Mouse (Mus musculus) lung, adult 2 months (tissue): ENCODE data around the gene Cbln1. TPM values are rescaled to one million over a fixed set of nuclear protein-coding genes. Genes with fewer than 3 reads are reported as not detected.

Experiments
- DNase-seq: peaks from one replicate; pipeline ENCODE4 v3.0.0; 2022
- H3K4me1 ChIP-seq: fragments of 200-500 bp; 2 replicates; pipeline ENCODE4 v1.6.1; 2011; ENCODE audit warnings: low read length; ENCODE audit not compliant: control insufficient read depth, insufficient read depth
- H3K4me3 ChIP-seq: fragments of 200-500 bp; replicated peaks from 2 replicates; pipeline ENCODE3; 2011; ENCODE audit warnings: low read depth, mild to moderate bottlenecking, control low read depth, low read length; ENCODE audit errors: extremely low read depth
- CTCF ChIP-seq: fragments of 200-500 bp; IDR thresholded peaks from 2 replicates; pipeline ENCODE4 v1.5.1; 2011; ENCODE audit warnings: mild to moderate bottlenecking, low read length, control low read depth; ENCODE audit not compliant: insufficient read depth
- POLR2A ChIP-seq: fragments of 200-500 bp; IDR thresholded peaks from 2 replicates; pipeline ENCODE4 v1.6.1; 2011; ENCODE audit warnings: low read depth, mild to moderate bottlenecking, control low read depth, low read length, borderline replicate concordance; ENCODE audit errors: extremely low read depth
- WGBS: fragments of 180-500 bp; shearing (Covaris S2); methylation state at CpG from one replicate; pipeline ENCODE4 v1.1.7; 2018; 5-methylcytosine and 5-hydroxymethylcytosine counted together
- polyA plus RNA-seq: library from polyadenylated mRNA; depleted of rRNA; stranded (reverse); fragments of >200 nt; gene quantifications from 2 replicates; pipeline ENCODE4 v1.2.3, GENCODE M21; 2012

Gene Cbln1
- polyA plus RNA-seq, 1 experiment = not detected

GRCm38 (mm10) chr8:87470834-87471602 is 1.4 kb downstream of the Cbln1 start:
- no peak for DNase-seq
- H3K4me3 ChIP-seq = no peak overlapping the region
- no peak for TF ChIP-seq POLR2A
- no peak for TF ChIP-seq CTCF
- 2% methylated on average over 32 of the region's 32 CpGs for WGBS
- H3K4me1 ChIP-seq = peaks cover 8% of the 10 kb centered on the region; the same call in 1 of the 2 replicates

- DNase-seq = no peak
- H3K4me1 ChIP-seq = peaks cover 8% of the 10 kb centered on the region; the same call in 1 of the 2 replicates
- 3% methylated on average over 59 of the region's 59 CpGs for WGBS
- TF ChIP-seq CTCF = no peak
- no peak for TF ChIP-seq POLR2A
- no peak overlapping the region for H3K4me3 ChIP-seq
Observed at GRCm38 (mm10) chr8:87469931-87470833, 2.2 kb downstream of the Cbln1 start.

DNA sequence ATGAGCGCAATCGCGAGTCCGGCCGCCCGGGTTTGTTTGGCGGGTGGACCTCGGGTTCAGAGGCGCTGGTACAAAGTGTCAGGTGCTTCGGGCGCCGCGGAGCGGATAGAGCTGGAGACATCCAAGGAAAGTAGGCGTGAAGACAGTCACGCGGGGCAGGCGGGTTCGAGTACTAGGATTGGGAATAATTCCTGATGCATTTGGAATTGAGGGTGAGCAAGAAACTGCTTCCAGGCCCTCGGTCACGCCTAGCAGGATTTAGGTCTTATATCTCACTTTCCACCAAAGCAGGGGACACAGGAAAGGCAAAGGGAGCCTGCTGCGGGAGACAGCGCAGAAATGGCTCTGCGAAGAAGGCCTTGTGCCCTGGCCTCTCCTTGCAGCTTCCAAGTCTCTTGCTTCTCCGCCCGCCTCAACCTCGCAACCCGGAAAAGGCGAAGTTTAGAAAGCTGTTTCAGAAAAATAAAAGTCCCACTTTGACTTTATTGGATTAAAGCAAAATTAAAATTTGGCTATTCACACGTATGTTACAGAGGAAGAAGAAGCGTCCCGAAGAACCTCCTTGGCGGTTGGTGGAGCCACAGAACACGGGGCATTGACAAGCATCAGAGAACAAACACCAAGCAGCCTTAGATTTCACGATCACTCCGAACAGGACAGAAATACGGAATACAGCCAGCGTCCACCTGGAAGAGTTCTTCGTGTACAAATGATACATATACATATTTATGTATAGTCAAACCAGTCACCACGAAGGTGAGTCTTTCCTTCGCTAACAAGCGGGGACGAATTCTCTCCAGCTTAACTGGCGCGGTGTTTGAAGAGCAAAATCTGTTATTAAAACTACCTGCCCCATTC is 3.2 kb downstream of the Cbln1 start:
- no peak for DNase-seq
- TF ChIP-seq POLR2A (no peak), CTCF (no peak)
- 7% methylated on average over 45 of the region's 45 CpGs for whole genome bisulfite sequencing
- Histone ChIP-seq H3K4me3 (no peak overlapping the region), H3K4me1 (peaks cover 8% of the 10 kb centered on the region; the same call in 1 of the 2 replicates)

DNA sequence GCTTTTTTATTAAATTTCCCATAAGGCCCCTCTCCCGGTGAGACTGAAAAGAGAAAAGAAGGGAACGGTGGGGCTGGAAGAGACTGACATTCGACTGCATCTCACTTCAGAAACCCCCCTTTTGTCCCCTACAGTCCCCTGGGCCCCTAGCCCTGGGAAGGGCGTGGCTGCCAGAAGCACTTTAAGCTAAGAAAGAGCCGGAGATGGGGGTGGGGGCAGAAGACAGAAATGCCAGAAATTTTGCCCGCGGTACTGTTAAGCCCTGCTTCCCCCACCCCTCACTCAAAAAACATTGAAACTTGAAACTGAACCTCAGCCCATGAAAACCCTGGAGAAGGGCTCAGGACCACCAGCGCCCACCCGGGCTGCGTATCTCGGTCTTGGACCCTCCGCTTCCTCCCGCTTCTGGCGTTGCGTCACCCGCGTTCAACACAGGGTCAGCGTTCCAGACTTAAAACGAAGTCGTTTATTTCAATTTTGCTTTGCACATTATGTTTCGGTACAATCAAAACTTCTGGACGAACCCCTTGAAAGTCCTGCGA is 3.9 kb downstream of the Cbln1 start:
- Histone ChIP-seq H3K4me3 (no peak overlapping the region), H3K4me1 (peaks cover 8% of the 10 kb centered on the region; the same call in 1 of the 2 replicates)
- no peak for DNase-seq
- TF ChIP-seq POLR2A (no peak), CTCF (no peak)
- WGBS = 4% methylated on average over 23 of the region's 23 CpGs

DNA sequence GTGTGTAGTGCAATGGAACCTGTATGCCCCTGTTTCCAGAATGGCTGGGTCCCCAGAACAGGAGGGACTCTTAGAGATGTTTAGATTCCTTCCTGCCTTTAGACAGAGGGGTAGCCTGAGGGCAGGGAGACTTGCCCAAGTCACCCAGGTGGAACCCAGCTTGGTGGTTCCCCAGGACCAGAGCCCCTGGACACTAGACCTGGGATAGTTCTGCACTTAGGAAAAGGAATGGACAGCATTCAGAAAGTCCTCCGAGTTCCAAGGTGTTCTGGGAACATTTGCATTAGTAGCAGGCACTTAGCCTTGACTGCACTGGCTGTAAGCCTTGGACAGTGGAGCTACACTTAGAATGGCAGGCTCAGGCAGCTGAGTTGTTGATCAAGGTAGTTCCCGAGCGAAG is 4.5 kb downstream of the Cbln1 start:
- Histone ChIP-seq H3K4me1 (peaks cover 3% of the 10 kb centered on the region; the same call in 1 of the 2 replicates), H3K4me3 (no peak overlapping the region)
- TF ChIP-seq CTCF = no peak
- no peak for TF ChIP-seq POLR2A
- 32% methylated on average over 3 of the region's 3 CpGs for WGBS
- DNase-seq = no peak

DNA sequence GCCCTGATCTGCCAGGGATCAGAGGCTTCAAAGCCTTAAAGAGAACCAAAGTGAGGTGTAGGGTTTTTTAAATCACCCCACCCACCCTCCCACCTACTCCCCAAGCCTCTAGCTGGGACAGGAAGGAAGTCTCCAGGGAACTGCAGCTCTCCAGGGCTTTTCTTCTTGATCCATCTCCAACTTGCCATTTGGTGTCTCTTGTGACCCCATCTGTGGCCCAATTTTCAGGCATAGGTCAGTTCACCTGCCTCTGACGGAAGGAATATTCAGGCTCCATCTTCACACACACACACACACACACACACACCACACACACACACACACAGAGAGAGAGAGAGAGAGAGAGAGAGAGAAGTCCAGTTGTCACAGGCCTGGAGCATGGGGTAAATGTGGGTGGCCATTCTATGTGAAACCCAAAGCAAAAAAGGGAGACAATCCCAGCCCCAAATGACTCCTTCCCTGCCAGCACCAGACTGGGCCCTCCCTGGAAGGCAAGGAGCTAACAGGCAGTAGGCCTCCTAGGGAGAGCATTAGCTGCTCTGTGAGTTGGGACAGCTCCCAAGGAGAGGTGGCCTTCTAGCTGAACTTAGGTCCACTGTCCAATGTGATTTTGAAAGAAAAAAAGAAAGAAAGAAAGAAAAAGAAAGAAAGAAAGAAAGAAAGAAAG is 5.3 kb downstream of the Cbln1 start:
- WGBS = 69% methylated on average over 1 of the region's 1 CpGs
- no peak for TF ChIP-seq CTCF
- no peak for TF ChIP-seq POLR2A
- no peak for DNase-seq
- H3K4me1 ChIP-seq = peaks cover 3% of the 10 kb centered on the region; the same call in 1 of the 2 replicates
- no peak overlapping the region for H3K4me3 ChIP-seq

DNA sequence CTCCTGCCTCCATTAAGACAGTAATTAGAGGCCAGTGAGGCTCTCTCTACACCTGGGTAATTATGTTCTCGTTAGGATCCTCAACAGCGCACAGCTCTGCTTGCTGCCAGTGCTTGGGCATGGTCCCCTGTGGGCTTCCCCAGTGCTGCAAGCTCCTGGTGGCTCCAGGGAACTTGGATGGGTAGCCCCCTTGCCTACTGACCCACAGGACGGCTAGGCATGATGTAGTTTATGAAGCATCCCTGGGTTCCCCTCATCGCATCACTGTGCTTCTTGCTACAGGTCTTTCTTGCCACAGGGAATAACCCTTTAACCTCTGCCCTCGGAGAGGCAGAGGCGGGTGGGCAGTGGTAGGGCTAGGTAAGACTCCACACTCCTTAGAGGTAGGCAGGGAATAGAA is 6.1 kb downstream of the Cbln1 start:
- Histone ChIP-seq H3K4me1 (no peaks in the 10 kb centered on the region), H3K4me3 (no peak overlapping the region)
- no peak for TF ChIP-seq CTCF
- TF ChIP-seq POLR2A = no peak
- WGBS = 54% methylated on average over 6 of the region's 6 CpGs
- DNase-seq = no peak

DNA sequence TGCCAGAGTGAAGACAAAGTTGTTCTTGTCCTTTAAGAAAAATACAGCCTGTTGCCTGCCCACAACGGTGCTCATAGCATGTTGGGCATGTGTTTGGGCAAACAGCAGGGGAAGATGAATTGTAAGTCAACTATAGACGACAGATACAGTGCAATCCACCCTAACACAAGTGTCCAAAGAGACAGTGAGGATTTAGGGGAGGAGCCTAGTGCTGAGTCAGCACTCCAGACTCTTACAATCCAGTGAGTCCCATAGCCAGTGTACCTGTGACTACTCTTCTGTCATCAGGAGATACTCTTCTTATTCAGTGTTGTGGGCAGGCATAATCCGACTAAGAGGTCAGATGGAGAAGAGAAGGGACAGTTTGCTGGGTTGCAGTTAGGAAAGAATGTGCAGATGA is 8.0 kb downstream of the Cbln1 start:
- TF ChIP-seq CTCF = no peak
- TF ChIP-seq POLR2A = no peak
- no peak for DNase-seq
- H3K4me3 ChIP-seq = no peak overlapping the region
- no peaks in the 10 kb centered on the region for H3K4me1 ChIP-seq
- WGBS = 60% methylated on average over 3 of the region's 3 CpGs
